Mouse (Mus musculus): ENCODE measurements around the gene Stpg1. TPM values are rescaled to one million over a fixed set of nuclear protein-coding genes. Genes with fewer than 3 reads are reported as not detected.
A peak's percentile ranks its signal among the peaks of the same experiment; 100 is the strongest.

Stpg1 gene
- polyA plus RNA-seq, 1 experiment from 2014 or later = 0.65 TPM

- 81% methylated on average over 12 of the region's 12 CpGs for WGBS
Measured at GRCm38 (mm10) chr4:135518135-135518534, 23.5 kb downstream of the Stpg1 start.

GRCm38 (mm10) chr4:135520421-135520820 lies 25.8 kb downstream of the Stpg1 start:
- H3K9ac ChIP-seq (ENCODE audit: low read depth, low read length) = no peak overlapping the region
- H3K4me1 ChIP-seq (ENCODE audit: control insufficient read depth, insufficient read depth, low read length) = no peaks in the 10 kb centered on the region; the same call in 1 of the 2 replicates
- DNase-seq (ENCODE audit: low spot score) (peak; percentile 44), ATAC-seq (ENCODE audit: low read depth) (no peak)
- 66% methylated on average over 9 of the region's 9 CpGs for WGBS
- H3K4me2 ChIP-seq (ENCODE audit: low read depth, low read length) = no peak overlapping the region
- no peaks in the 10 kb centered on the region for H3K9me3 ChIP-seq (ENCODE audit: control insufficient read depth, low read length)
- H3K36me3 ChIP-seq (ENCODE audit: control insufficient read depth, insufficient read depth, low read length) = no peaks in the 10 kb centered on the region
- H3K4me3 ChIP-seq (ENCODE audit: low read depth, low read length) = no peak overlapping the region
- H3K27me3 ChIP-seq (replicated peaks; ENCODE audit: control insufficient read depth, insufficient read depth, low read length) = no peaks in the 10 kb centered on the region
- H3K27ac ChIP-seq (replicated peaks; ENCODE audit: low read depth, low read length) = no peak overlapping the region

More at GRCm38 (mm10) chr4:135518135-135518534, 23.5 kb downstream of the Stpg1 start:
- H3K9me3 ChIP-seq (ENCODE audit: control insufficient read depth, low read length) = no peaks in the 10 kb centered on the region
- H3K4me1 ChIP-seq (ENCODE audit: control insufficient read depth, insufficient read depth, low read length) = no peaks in the 10 kb centered on the region
- no peak overlapping the region for H3K27ac ChIP-seq (replicated peaks; ENCODE audit: low read depth, low read length)
- H3K27me3 ChIP-seq (replicated peaks; ENCODE audit: control insufficient read depth, insufficient read depth, low read length) = no peaks in the 10 kb centered on the region
- H3K4me2 ChIP-seq (ENCODE audit: low read depth, low read length) = no peak overlapping the region
- DNase-seq (ENCODE audit: low spot score) = no peak
- no peak overlapping the region for H3K9ac ChIP-seq (ENCODE audit: low read depth, low read length)
- H3K4me3 ChIP-seq (ENCODE audit: low read depth, low read length) = no peak overlapping the region
- no peaks in the 10 kb centered on the region for H3K36me3 ChIP-seq (ENCODE audit: control insufficient read depth, insufficient read depth, low read length)
- no peak for ATAC-seq (ENCODE audit: low read depth)

- 7% methylated on average over 5 of the region's 7 CpGs for WGBS
- DNase-seq (ENCODE audit: low spot score) (peak; percentile 62), ATAC-seq (ENCODE audit: low read depth) (peak; percentile 54; the same call in 1 of the 2 replicates)
Measured at GRCm38 (mm10) chr4:135523939-135524338, 29.3 kb downstream of the Stpg1 start.

GRCm38 (mm10) chr4:135525057-135525456 lies 30.5 kb downstream of the Stpg1 start:
- no peaks in the 10 kb centered on the region for H3K36me3 ChIP-seq (ENCODE audit: control insufficient read depth, insufficient read depth, low read length)
- H3K4me1 ChIP-seq (ENCODE audit: control insufficient read depth, insufficient read depth, low read length) = peaks cover 7% of the 10 kb centered on the region; the same call in 1 of the 2 replicates
- no peak overlapping the region for H3K9ac ChIP-seq (ENCODE audit: low read depth, low read length)
- 0 out of 2 replicates have a peak, but pooled peaks cover 1% of the 10 kb centered on the region for H3K9me3 ChIP-seq (ENCODE audit: control insufficient read depth, low read length)
- H3K27ac ChIP-seq (replicated peaks; ENCODE audit: low read depth, low read length) = no peak overlapping the region
- ATAC-seq (ENCODE audit: low read depth) (no peak), DNase-seq (ENCODE audit: low spot score) (no peak)
- 60% methylated on average over 12 of the region's 12 CpGs for WGBS
- no peak overlapping the region for H3K4me2 ChIP-seq (ENCODE audit: low read depth, low read length)
- H3K27me3 ChIP-seq (replicated peaks; ENCODE audit: control insufficient read depth, insufficient read depth, low read length) = 0 out of 2 replicates have a peak, but pooled peaks cover 4% of the 10 kb centered on the region
- no peak overlapping the region for H3K4me3 ChIP-seq (ENCODE audit: low read depth, low read length)

More at GRCm38 (mm10) chr4:135523939-135524338, 29.3 kb downstream of the Stpg1 start:
- Histone ChIP-seq H3K9ac (ENCODE audit: low read depth, low read length) (no peak overlapping the region), H3K4me1 (ENCODE audit: control insufficient read depth, insufficient read depth, low read length) (peaks cover 7% of the 10 kb centered on the region; the same call in 1 of the 2 replicates), H3K27me3 (replicated peaks; ENCODE audit: control insufficient read depth, insufficient read depth, low read length) (0 out of 2 replicates have a peak, but pooled peaks cover 4% of the 10 kb centered on the region), H3K4me3 (ENCODE audit: low read depth, low read length) (no peak overlapping the region), H3K27ac (replicated peaks; ENCODE audit: low read depth, low read length) (no peak overlapping the region), H3K4me2 (ENCODE audit: low read depth, low read length) (no peak overlapping the region), H3K9me3 (ENCODE audit: control insufficient read depth, low read length) (no peaks in the 10 kb centered on the region), H3K36me3 (ENCODE audit: control insufficient read depth, insufficient read depth, low read length) (no peaks in the 10 kb centered on the region)

GRCm38 (mm10) chr4:135526039-135526710 lies 31.6 kb downstream of the Stpg1 start:
- Histone ChIP-seq H3K9ac (ENCODE audit: low read depth, low read length) (no peak overlapping the region), H3K4me1 (ENCODE audit: control insufficient read depth, insufficient read depth, low read length) (peaks cover 7% of the 10 kb centered on the region; the same call in 1 of the 2 replicates), H3K27me3 (replicated peaks; ENCODE audit: control insufficient read depth, insufficient read depth, low read length) (0 out of 2 replicates have a peak, but pooled peaks cover 4% of the 10 kb centered on the region), H3K4me2 (ENCODE audit: low read depth, low read length) (no peak overlapping the region), H3K9me3 (ENCODE audit: control insufficient read depth, low read length) (peaks cover 7% of the 10 kb centered on the region; the same call in 1 of the 2 replicates), H3K27ac (replicated peaks; ENCODE audit: low read depth, low read length) (no peak overlapping the region), H3K36me3 (ENCODE audit: control insufficient read depth, insufficient read depth, low read length) (no peaks in the 10 kb centered on the region), H3K4me3 (ENCODE audit: low read depth, low read length) (no peak overlapping the region)
- DNase-seq (ENCODE audit: low spot score) (peak; percentile 61), ATAC-seq (ENCODE audit: low read depth) (peak; percentile 69)
- WGBS = 21% methylated on average over 14 of the region's 14 CpGs

GRCm38 (mm10) chr4:135530270-135530669 lies 35.7 kb downstream of the Stpg1 start:
- WGBS = 54% methylated on average over 2 of the region's 2 CpGs
- no peak overlapping the region for H3K9ac ChIP-seq (ENCODE audit: low read depth, low read length)
- H3K27me3 ChIP-seq (replicated peaks; ENCODE audit: control insufficient read depth, insufficient read depth, low read length) = 0 out of 2 replicates have a peak, but pooled peaks cover 4% of the 10 kb centered on the region
- no peaks in the 10 kb centered on the region for H3K36me3 ChIP-seq (ENCODE audit: control insufficient read depth, insufficient read depth, low read length)
- H3K4me3 ChIP-seq (ENCODE audit: low read depth, low read length) = no peak overlapping the region
- H3K9me3 ChIP-seq (ENCODE audit: control insufficient read depth, low read length) = peaks cover 7% of the 10 kb centered on the region; the same call in 1 of the 2 replicates
- H3K27ac ChIP-seq (replicated peaks; ENCODE audit: low read depth, low read length) = no peak overlapping the region
- DNase-seq (ENCODE audit: low spot score) (no peak), ATAC-seq (ENCODE audit: low read depth) (no peak)
- 0 out of 2 replicates have a peak, but pooled peaks cover 7% of the 10 kb centered on the region for H3K4me1 ChIP-seq (ENCODE audit: control insufficient read depth, insufficient read depth, low read length)
- no peak overlapping the region for H3K4me2 ChIP-seq (ENCODE audit: low read depth, low read length)

- no peaks in the 10 kb centered on the region for H3K27me3 ChIP-seq (replicated peaks; ENCODE audit: control insufficient read depth, insufficient read depth, low read length)
- no peak for ATAC-seq (ENCODE audit: low read depth)
- 0 out of 2 replicates have a peak, but pooled peaks cover 4% of the 10 kb centered on the region for H3K4me1 ChIP-seq (ENCODE audit: control insufficient read depth, insufficient read depth, low read length)
- no peaks in the 10 kb centered on the region for H3K36me3 ChIP-seq (ENCODE audit: control insufficient read depth, insufficient read depth, low read length)
- DNase-seq (ENCODE audit: low spot score) = peak; percentile 38
- no peak overlapping the region for H3K9ac ChIP-seq (ENCODE audit: low read depth, low read length)
- H3K27ac ChIP-seq (replicated peaks; ENCODE audit: low read depth, low read length) = no peak overlapping the region
- peaks cover 7% of the 10 kb centered on the region; the same call in 1 of the 2 replicates for H3K9me3 ChIP-seq (ENCODE audit: control insufficient read depth, low read length)
- 72% methylated on average over 9 of the region's 9 CpGs for WGBS
- no peak overlapping the region for H3K4me3 ChIP-seq (ENCODE audit: low read depth, low read length)
- H3K4me2 ChIP-seq (ENCODE audit: low read depth, low read length) = no peak overlapping the region
Measured at GRCm38 (mm10) chr4:135531236-135531635, 36.6 kb downstream of the Stpg1 start.

- H3K27ac ChIP-seq (replicated peaks; ENCODE audit: low read depth, low read length) = no peak overlapping the region
- ATAC-seq (ENCODE audit: low read depth) (no peak), DNase-seq (ENCODE audit: low spot score) (no peak)
- H3K4me1 ChIP-seq (ENCODE audit: control insufficient read depth, insufficient read depth, low read length) = no peaks in the 10 kb centered on the region
- no peak overlapping the region for H3K4me2 ChIP-seq (ENCODE audit: low read depth, low read length)
- 40% methylated on average over 9 of the region's 9 CpGs for WGBS
- peaks cover 7% of the 10 kb centered on the region; the same call in 1 of the 2 replicates for H3K9me3 ChIP-seq (ENCODE audit: control insufficient read depth, low read length)
- no peak overlapping the region for H3K9ac ChIP-seq (ENCODE audit: low read depth, low read length)
- no peaks in the 10 kb centered on the region for H3K36me3 ChIP-seq (ENCODE audit: control insufficient read depth, insufficient read depth, low read length)
- H3K4me3 ChIP-seq (ENCODE audit: low read depth, low read length) = no peak overlapping the region
- no peaks in the 10 kb centered on the region for H3K27me3 ChIP-seq (replicated peaks; ENCODE audit: control insufficient read depth, insufficient read depth, low read length)
Measured at GRCm38 (mm10) chr4:135531771-135532613, 37.4 kb downstream of the Stpg1 start.
